Mouse (Mus musculus) right cerebral cortex, postnatal 4 days (tissue): ENCODE measurements around the gene Unc93b1.

Experiments used
- DNase-seq: peaks from one replicate; pipeline ENCODE4 v3.0.0-alpha.2; 2022

Gene Unc93b1

GRCm38 (mm10) chr19:3914535-3914934 lies 20.5 kb upstream of the Unc93b1 start:
- no peak for DNase-seq

DNA sequence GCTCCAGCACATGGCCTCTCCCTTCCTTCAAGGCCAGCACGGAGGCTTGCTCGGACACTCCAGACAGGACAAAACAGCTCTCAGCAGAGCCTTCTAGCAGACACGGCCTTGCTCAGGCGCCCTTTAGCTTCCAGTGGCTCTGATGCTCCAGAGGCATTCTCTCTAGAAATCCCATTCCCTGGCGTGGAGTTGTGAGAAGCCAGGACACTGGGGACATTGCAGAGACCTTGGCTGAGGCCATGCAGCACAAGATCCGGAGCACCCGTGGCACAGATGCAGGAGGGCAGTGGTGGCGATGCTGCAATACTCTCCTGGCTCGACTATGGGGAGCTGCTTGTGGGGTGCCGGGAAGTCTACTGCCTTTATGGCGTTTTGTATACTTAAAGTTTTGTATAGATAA lies 18.3 kb upstream of the Unc93b1 start:
- no peak for DNase-seq

GRCm38 (mm10) chr19:3919928-3920327 lies 15.1 kb upstream of the Unc93b1 start:
- DNase-seq = no peak

DNA sequence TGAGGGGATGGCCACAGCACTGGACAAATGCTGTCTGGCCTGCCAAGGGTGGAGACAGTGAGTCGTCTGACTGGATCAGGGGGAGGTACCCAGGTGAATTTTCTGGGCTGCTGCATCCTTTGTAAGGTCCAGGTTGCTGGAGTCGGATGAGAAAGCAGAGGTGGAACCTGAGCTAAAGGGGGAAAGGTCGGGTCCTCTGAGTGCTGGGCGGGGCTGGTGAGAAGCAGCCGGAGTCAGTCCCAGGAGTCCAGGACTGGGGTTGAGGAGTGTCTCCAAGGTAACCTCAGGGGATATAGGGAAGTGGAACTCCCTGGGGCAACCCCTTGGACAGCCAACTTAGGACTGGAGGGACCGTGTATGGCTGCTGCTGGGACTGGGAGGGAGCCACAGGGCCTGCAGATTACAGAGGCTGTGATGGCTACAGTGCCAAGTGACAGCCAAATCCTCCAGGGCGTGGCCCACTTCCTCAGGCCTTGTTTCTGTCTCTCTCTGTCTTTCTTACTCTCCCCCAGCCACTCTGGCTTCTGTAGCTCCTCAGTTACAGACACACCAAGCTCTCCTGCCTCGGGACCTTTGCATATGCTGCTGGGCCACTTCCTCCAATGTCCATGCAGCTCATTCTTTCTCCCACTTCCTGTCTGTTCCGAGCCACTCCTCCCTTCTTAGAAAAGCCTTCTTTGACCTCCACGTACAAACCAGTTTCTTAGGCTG lies 12.2 kb upstream of the Unc93b1 start:
- no peak for DNase-seq

GRCm38 (mm10) chr19:3923586-3923985 lies 11.4 kb upstream of the Unc93b1 start:
- no peak for DNase-seq

DNA sequence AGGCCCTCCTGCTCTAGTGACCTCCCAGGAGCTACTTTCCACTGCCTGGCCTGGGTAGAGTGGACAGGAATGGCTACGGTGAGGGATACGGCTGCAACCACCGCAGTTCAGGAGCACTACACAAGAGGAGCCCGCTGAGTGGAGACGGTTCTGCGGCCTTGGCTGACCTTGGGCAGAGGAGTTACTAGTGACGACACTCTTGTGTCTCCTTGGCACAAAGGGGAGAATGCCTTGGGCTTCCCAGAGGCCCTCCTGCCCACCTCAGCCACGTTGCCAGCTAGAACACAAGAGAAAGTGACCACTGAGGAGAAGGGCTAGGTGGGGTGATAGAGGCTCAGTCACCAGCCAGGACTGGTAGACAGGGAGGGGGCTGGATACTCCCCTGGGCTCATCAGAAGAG lies 10.8 kb upstream of the Unc93b1 start:
- no peak for DNase-seq

DNA sequence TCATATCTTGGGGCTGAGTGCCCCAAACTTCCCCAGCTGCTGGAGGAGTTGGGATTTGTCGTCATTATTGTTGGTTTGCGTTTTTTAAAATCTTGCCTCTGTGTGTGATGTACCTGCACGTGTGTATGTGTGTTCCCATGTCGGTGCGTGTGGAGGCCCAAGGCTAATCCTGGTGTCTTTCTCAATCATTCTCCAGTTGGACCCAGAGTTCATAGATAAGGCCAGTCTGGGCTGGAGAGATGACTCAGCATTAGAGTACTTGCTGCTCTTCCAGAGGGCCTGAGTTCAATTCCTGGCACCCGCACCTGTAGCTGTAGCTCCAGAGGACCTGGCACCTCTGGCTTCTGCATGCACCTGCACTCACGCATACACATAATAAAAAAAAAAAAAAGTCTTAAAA lies 10.1 kb upstream of the Unc93b1 start:
- DNase-seq = no peak

GRCm38 (mm10) chr19:3925859-3926258 lies 9.1 kb upstream of the Unc93b1 start:
- no peak for DNase-seq

GRCm38 (mm10) chr19:3926279-3926678 lies 8.7 kb upstream of the Unc93b1 start:
- DNase-seq = no peak

DNA sequence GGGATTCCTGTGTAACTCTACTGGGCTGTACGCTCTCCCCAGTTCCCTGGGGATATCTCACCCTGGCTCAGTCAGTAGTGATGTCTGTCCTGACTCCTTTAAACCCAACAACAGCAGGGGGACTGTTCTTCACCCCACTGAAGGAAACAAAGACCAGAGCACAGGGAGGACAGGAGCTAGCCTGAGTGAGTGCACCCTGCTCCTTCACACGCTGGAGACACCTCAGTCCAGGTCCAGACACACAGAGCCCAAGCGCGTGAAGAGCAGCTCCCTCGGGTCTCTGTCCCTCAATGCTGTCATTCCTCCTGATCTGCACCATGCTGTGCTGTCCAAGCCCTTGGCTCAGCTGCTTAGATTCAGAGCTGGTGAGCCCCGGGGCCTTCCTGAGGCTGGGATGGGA lies 8.3 kb upstream of the Unc93b1 start:
- DNase-seq = no peak

DNA sequence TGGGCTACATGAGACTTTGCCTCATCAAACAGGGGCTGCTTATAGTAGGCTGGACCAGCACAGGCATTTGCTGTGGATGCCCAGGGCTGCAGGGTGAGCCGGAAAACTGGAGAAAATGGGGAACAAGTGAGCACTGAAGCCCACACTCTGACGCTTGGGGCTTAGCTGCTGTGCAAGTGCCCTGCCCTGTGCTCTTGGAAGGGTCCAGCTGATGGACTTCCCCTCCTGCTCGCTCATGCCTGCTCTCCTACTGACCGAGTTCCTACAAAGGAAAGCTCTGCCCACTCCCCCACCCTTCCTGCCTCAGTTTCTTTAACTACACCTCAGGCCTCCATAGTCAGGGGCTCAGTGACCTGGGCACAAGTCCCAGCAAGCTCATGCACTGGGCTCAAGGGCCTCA lies 7.0 kb upstream of the Unc93b1 start:
- no peak for DNase-seq

- DNase-seq = no peak
Observed at GRCm38 (mm10) chr19:3928779-3929178, 6.2 kb upstream of the Unc93b1 start.

GRCm38 (mm10) chr19:3929211-3929941 lies 5.6 kb upstream of the Unc93b1 start, which contains the start of gene Aldh3b1:
TSS of gene Aldh3b1 (minus strand) at chr19:3929808.
- peak; percentile 63 for DNase-seq

DNA sequence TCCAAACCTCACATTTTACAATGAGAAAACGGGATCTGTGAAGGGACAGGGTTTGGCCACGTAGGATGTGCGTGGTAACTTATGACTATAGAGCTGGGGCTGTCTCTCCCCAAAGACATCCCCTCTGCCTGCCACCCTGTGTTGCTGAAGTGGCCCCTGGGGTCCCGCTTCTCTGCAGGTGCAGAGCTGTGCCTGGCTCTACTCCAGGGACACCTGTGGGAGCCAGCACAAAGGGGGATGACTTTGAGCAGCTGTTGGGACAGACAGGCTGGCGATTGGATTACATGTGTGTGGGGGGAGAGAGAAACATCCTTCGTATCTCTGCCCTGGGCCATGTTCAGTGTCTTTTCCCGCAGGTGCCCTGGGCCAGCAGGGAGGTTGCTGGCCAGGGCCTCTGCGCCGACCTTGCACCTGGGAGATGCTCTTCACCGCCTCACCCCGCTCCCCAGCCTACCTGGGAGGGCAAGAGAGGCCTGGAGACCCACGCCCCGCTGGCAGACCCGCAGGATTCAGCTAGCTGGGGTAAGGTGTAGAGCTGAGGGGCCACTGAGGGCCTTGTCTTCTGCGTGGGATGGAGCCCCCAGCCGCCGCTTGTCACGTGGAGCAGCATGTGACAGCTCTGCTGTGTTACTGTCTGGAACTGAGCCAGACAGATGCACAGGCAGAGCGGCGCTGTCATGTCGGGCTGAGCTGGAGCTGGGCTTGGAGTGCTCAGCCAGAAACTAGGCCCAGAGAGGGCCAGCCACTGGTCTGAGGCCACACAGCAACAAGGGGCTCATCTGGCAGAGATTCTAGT lies 4.5 kb upstream of the Unc93b1 start:
- no peak for DNase-seq

GRCm38 (mm10) chr19:3931716-3932115 lies 3.3 kb upstream of the Unc93b1 start:
- no peak for DNase-seq

DNA sequence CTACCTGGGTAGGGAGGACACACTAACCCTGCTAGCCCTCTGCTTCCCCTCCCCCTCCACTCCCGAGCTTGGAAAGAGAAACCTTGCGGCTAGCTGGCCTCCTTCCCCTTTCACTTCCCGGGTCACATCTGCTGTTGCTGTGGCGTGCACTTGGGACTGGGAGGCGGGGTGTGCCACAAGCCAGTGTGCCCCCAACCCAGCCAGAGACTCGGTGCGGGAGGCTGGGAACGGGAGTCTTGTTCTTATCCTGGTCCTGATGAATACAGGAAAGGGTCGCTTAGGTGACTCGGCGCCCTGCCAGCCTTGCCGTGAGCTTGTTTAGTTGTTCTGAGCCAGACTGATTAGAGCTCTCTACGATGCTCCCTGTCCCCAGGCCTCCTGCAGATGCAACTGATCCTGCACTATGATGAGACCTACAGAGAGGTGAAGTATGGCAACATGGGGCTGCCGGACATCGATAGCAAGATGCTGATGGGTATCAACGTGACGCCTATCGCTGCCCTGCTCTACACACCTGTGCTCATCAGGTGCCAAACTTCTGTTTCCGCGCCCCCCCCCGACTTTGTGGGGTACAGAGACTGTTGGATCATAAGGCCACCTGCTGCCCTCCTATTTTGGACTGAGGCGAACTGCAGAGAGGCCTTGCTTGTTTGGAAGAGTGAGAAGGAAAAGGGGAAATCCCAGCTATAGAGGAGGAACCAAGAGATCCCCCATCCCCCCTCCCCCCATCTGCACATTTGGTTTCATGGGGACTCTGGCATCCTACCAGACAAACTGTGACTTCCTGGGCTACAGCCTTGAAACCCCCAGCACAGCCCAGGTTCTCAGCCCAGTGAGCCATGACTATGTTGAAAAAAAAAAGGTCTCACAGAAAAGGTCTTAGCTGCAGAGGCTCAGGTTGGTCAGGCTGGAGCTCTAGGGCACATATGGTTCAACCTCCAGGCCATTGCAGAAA lies 1.2 kb downstream of the Unc93b1 start:
- DNase-seq = peak; percentile 35

- DNase-seq = no peak
Observed at GRCm38 (mm10) chr19:3942315-3942714, 7.3 kb downstream of the Unc93b1 start.

DNA sequence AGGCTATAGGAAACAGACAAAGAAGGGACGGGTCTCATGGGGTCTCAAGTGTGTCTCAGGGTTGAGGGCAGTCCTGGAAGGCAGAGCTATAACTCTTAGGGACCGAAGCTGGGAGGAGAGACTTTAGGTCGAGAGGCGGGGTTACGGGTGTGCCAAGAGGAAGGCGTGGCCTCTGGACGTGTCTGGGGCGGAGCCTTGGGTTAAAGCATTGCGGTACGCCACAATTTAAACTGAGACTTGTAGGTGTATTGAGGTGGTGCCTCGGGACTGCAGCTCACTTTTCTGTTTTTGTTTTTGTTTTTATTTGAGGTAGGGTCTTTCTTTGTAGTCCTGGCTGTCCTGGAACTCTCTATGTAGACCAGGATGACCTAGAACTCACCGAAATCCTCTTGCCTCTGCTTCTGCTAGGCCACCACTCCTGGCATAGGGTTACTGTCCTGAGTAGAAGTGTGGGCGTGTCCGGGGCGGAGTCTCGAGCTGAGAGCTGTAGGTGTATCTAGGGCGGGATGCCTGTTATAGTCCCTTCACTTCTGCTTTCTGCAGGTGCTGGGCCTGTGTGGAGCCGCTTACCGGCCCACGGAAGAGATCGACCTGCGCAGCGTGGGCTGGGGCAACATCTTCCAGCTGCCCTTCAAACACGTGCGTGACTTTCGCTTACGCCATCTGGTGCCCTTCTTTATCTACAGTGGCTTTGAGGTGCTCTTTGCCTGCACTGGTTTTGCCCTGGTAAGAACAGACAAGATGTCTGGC lies 8.2 kb downstream of the Unc93b1 start:
- no peak for DNase-seq

- no peak for DNase-seq
Observed at GRCm38 (mm10) chr19:3945872-3946564, 11.0 kb downstream of the Unc93b1 start.

DNA sequence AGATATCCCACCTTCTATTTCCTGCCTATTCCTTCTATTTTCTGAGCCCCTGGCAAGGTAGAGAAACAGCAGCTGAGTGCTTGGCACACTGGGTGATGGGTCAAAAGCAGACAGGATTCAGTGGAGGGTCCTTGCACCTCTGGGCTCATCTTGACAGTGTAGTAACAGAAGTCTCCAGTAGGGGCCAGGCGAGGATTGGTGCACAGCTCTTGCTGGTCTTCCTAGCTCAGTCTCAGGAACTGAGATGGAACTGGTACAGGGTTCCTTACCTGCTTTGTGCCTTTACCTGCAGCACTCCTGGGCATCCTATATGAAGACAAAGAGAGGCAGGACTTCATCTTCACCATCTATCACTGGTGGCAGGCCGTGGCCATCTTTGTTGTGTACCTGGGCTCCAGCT lies 11.7 kb downstream of the Unc93b1 start:
- DNase-seq = peak; percentile 74

GRCm38 (mm10) chr19:3947813-3948212 lies 12.8 kb downstream of the Unc93b1 start:
- DNase-seq = no peak
